Comparison of ENCODE assay signal across 24 mouse cellular contexts in genomic region chr7:35771106-35771505, GRCm38 (mm10). TPM values are rescaled to one million over a fixed set of nuclear protein-coding genes. Genes with fewer than 3 reads are reported as not detected.
DNase-seq lines count a peak whose midpoint lies in the region; ATAC-seq and TF ChIP-seq lines count a peak whose summit lies in the region.
"Had no signal": no experiment of that assay in that cellular context is flagged by ENCODE, and none has a peak within 500 bp of the region (broad histone marks: within the 10 kb centered on the region; RNA-seq: fewer than 3 reads in every experiment).

No protein-coding gene starts in this region.

- TF ChIP-seq CTCF in liver, postnatal 0 days (IDR thresholded peaks at IDR 0.05; ENCODE audit: low read depth), result no peak
- TF ChIP-seq CTCF in G1E (IDR thresholded peaks at IDR 0.05; ENCODE audit: low read depth, low read length), result no peak

- H3K36me3 ChIP-seq in liver, embryonic 11.5 days (ENCODE audit: control insufficient read depth, insufficient read depth, low read length), result peaks cover 29% of the 10 kb centered on the region
- H3K36me3 ChIP-seq in liver, postnatal 0 days (replicated peaks; ENCODE audit: insufficient read depth, low read length), result peaks cover 28% of the 10 kb centered on the region
- H3K36me3 ChIP-seq in G1E (replicated peaks), result peaks cover 59% of the 10 kb centered on the region
- H3K36me3 ChIP-seq in liver, embryonic 13.5 days, result peaks cover 37% of the 10 kb centered on the region
- peaks cover 43% of the 10 kb centered on the region for H3K36me3 ChIP-seq in heart, embryonic 10.5 days
- peaks cover 46% of the 10 kb centered on the region for H3K36me3 ChIP-seq in hindbrain, embryonic 10.5 days

- no peak overlapping the region for H3K27ac ChIP-seq in liver, embryonic 11.5 days (ENCODE audit: low read depth, low read length)
- no peak overlapping the region for H3K27ac ChIP-seq in liver, postnatal 0 days (ENCODE audit: low read depth)
- no peak overlapping the region for H3K27ac ChIP-seq in liver, embryonic 13.5 days
- no peak overlapping the region for H3K27ac ChIP-seq in heart, embryonic 10.5 days
- H3K27ac ChIP-seq in hindbrain, embryonic 10.5 days, result no peak overlapping the region
- H3K27ac ChIP-seq: embryonic facial prominence, embryonic 10.5 days; embryonic facial prominence, embryonic 12.5 days; forebrain, embryonic 13.5 days; forebrain, embryonic 15.5 days had no signal

- H3K4me2 ChIP-seq in liver, embryonic 11.5 days, result no peak overlapping the region
- no peak overlapping the region for H3K4me2 ChIP-seq in liver, postnatal 0 days (ENCODE audit: low read depth, low read length)
- H3K4me2 ChIP-seq in liver, embryonic 13.5 days, result no peak overlapping the region
- H3K4me2 ChIP-seq: embryonic facial prominence, embryonic 12.5 days; forebrain, embryonic 13.5 days; forebrain, embryonic 15.5 days had no signal

- no peaks in the 10 kb centered on the region for H3K9me3 ChIP-seq in liver, embryonic 11.5 days (ENCODE audit: control insufficient read depth, low read length)
- no peaks in the 10 kb centered on the region for H3K9me3 ChIP-seq in liver, postnatal 0 days (ENCODE audit: low read length)
- H3K9me3 ChIP-seq in G1E (replicated peaks), result no peaks in the 10 kb centered on the region
- no peaks in the 10 kb centered on the region for H3K9me3 ChIP-seq in liver, embryonic 13.5 days (replicated peaks)
- H3K9me3 ChIP-seq in heart, embryonic 10.5 days, result no peaks in the 10 kb centered on the region
- H3K9me3 ChIP-seq in hindbrain, embryonic 10.5 days, result no peaks in the 10 kb centered on the region
- H3K9me3 ChIP-seq: embryonic facial prominence, embryonic 10.5 days; embryonic facial prominence, embryonic 12.5 days; forebrain, embryonic 13.5 days; forebrain, embryonic 15.5 days had no signal

- ATAC-seq in liver, embryonic 11.5 days (replicated peaks; ENCODE audit: low FRiP score), result peak; percentile 62
- no peak for ATAC-seq in liver, postnatal 0 days
- ATAC-seq in G1E (ENCODE audit: extremely low read depth, insufficient number of reproducible peaks, low FRiP score, poor library complexity, severe bottlenecking), result peak; percentile 15; the same call in 1 of the 2 replicates
- peak; percentile 63 for ATAC-seq in liver, embryonic 13.5 days (ENCODE audit: low read depth)
- ATAC-seq: activated CD4-positive, CD25-positive, alpha-beta regulatory T cell, adult 4 months; CD4-positive, CD25-positive, alpha-beta regulatory T cell, adult 4 months; forebrain, embryonic 13.5 days; forebrain, embryonic 15.5 days; forebrain, postnatal 0 days; Patski had no signal

- no peaks in the 10 kb centered on the region for H3K27me3 ChIP-seq in liver, embryonic 11.5 days (replicated peaks; ENCODE audit: control insufficient read depth, insufficient read depth, low read length)
- H3K27me3 ChIP-seq in liver, postnatal 0 days (ENCODE audit: insufficient read depth, low read length), result no peaks in the 10 kb centered on the region
- H3K27me3 ChIP-seq in G1E (ENCODE audit: insufficient read depth, low read length), result no peaks in the 10 kb centered on the region
- H3K27me3 ChIP-seq in liver, embryonic 13.5 days, result no peaks in the 10 kb centered on the region
- H3K27me3 ChIP-seq in heart, embryonic 10.5 days (ENCODE audit: insufficient read depth, poor library complexity, severe bottlenecking), result no peaks in the 10 kb centered on the region
- no peaks in the 10 kb centered on the region for H3K27me3 ChIP-seq in hindbrain, embryonic 10.5 days (ENCODE audit: insufficient read depth, poor library complexity, severe bottlenecking)
- H3K27me3 ChIP-seq: CH12.LX; embryonic facial prominence, embryonic 12.5 days; forebrain, embryonic 13.5 days; forebrain, embryonic 15.5 days; Patski had no signal

- peaks cover 6% of the 10 kb centered on the region; the same call in 1 of the 2 replicates for H3K4me1 ChIP-seq in liver, embryonic 11.5 days (replicated peaks; ENCODE audit: control insufficient read depth, insufficient read depth, low read length)
- H3K4me1 ChIP-seq in liver, postnatal 0 days (ENCODE audit: insufficient read depth), result no peaks in the 10 kb centered on the region
- H3K4me1 ChIP-seq in G1E (ENCODE audit: insufficient read depth, low read depth, low read length), result no peaks in the 10 kb centered on the region
- peaks cover 21% of the 10 kb centered on the region for H3K4me1 ChIP-seq in liver, embryonic 13.5 days (replicated peaks)
- peaks cover 5% of the 10 kb centered on the region; the same call in 1 of the 2 replicates for H3K4me1 ChIP-seq in heart, embryonic 10.5 days
- H3K4me1 ChIP-seq in hindbrain, embryonic 10.5 days (replicated peaks), result no peaks in the 10 kb centered on the region
- H3K4me1 ChIP-seq: embryonic facial prominence, embryonic 10.5 days; embryonic facial prominence, embryonic 12.5 days; forebrain, embryonic 13.5 days; forebrain, embryonic 15.5 days had no signal

- H3K9ac ChIP-seq in liver, embryonic 11.5 days (ENCODE audit: low read depth, low read length), result no peak overlapping the region
- no peak overlapping the region for H3K9ac ChIP-seq in liver, postnatal 0 days (replicated peaks)
- H3K9ac ChIP-seq in liver, embryonic 13.5 days, result no peak overlapping the region
- H3K9ac ChIP-seq: embryonic facial prominence, embryonic 12.5 days; forebrain, embryonic 13.5 days; forebrain, embryonic 15.5 days; forebrain, postnatal 0 days had no signal

- TF ChIP-seq EP300 in liver, postnatal 0 days (IDR thresholded peaks at IDR 0.05; ENCODE audit: low read depth), result no peak

- DNase-seq in liver, embryonic 11.5 days (ENCODE audit: low spot score), result peak; percentile 27
- no peak for DNase-seq in liver, postnatal 0 days
- DNase-seq in G1E (ENCODE audit: low spot score), result no peak
- no peak for DNase-seq in liver, embryonic 13.5 days
- DNase-seq in heart, embryonic 10.5 days (ENCODE audit: low spot score), result no peak
- no peak for DNase-seq in hindbrain, embryonic 10.5 days (ENCODE audit: low spot score)
- DNase-seq: adrenal gland, adult 8-10 months; adrenal gland, postnatal 14 days; adrenal gland, postnatal 36 days; B cell, adult 2 months; cerebellum, adult 11-12 months; cerebellum, adult 2 months; cerebellum, adult 9-10 months; cerebellum, postnatal 10 days; cerebellum, postnatal 25 days; forebrain, postnatal 0 days had no signal

- no peak overlapping the region for H3K4me3 ChIP-seq in liver, embryonic 11.5 days (ENCODE audit: low read depth, low read length)
- no peak overlapping the region for H3K4me3 ChIP-seq in liver, postnatal 0 days (ENCODE audit: low read depth, low read length)
- no peak overlapping the region for H3K4me3 ChIP-seq in G1E (ENCODE audit: low read depth, low read length)
- H3K4me3 ChIP-seq in liver, embryonic 13.5 days (replicated peaks), result no peak overlapping the region
- no peak overlapping the region for H3K4me3 ChIP-seq in heart, embryonic 10.5 days
- H3K4me3 ChIP-seq in hindbrain, embryonic 10.5 days, result no peak overlapping the region
- H3K4me3 ChIP-seq: embryonic facial prominence, embryonic 10.5 days; embryonic facial prominence, embryonic 12.5 days; forebrain, embryonic 13.5 days; forebrain, embryonic 15.5 days had no signal

RNA-seq across cellular contexts. Expression of gene Dpy19l3, which starts 16.9 kb away (rescaled TPM):
- 17.1 and 22.9 TPM in 2 replicates for polyA plus RNA-seq in liver, embryonic 11.5 days (2014; fragmentation: Nextera tagmentation; extraction: Ambion mirVana)
- 6.0 and 8.1 TPM in 2 replicates for polyA plus RNA-seq in liver, postnatal 0 days (2015; fragmentation: Nextera tagmentation; extraction: Ambion mirVana)
- total RNA-seq in G1E (2014; fragmentation: Nextera tagmentation) (12.6 and 21.2 TPM in 2 replicates), G1E (2017) (10.9 and 25.1 TPM in 2 replicates)
- 8.7 and 9.8 TPM in 2 replicates for polyA plus RNA-seq in G1E (2012)
- 6.6 and 10.2 TPM in 2 replicates for polyA plus RNA-seq in liver, embryonic 13.5 days (2015; fragmentation: Nextera tagmentation; extraction: Ambion mirVana)
- 14.3 and 23.8 TPM in 2 replicates for polyA plus RNA-seq in heart, embryonic 10.5 days (2016; fragmentation: Nextera tagmentation; extraction: Ambion mirVana)
- 25.9 and 27.9 TPM in 2 replicates for polyA plus RNA-seq in hindbrain, embryonic 10.5 days (2016; fragmentation: Nextera tagmentation; extraction: Ambion mirVana)

RNA-seq across cellular contexts. Expression of gene Zfp507, which starts 31.7 kb away (rescaled TPM):
- 11.5 and 14.4 TPM in 2 replicates for polyA plus RNA-seq in liver, embryonic 11.5 days (2014; fragmentation: Nextera tagmentation; extraction: Ambion mirVana)
- 3.2 and 3.8 TPM in 2 replicates for polyA plus RNA-seq in liver, postnatal 0 days (2015; fragmentation: Nextera tagmentation; extraction: Ambion mirVana)
- total RNA-seq in G1E (2014; fragmentation: Nextera tagmentation) (48.1 and 56.0 TPM in 2 replicates), G1E (2017) (34.6 and 38.4 TPM in 2 replicates)
- 8.3 and 8.9 TPM in 2 replicates for polyA plus RNA-seq in G1E (2012)
- 4.6 and 6.3 TPM in 2 replicates for polyA plus RNA-seq in liver, embryonic 13.5 days (2015; fragmentation: Nextera tagmentation; extraction: Ambion mirVana)
- 13.0 and 15.9 TPM in 2 replicates for polyA plus RNA-seq in heart, embryonic 10.5 days (2016; fragmentation: Nextera tagmentation; extraction: Ambion mirVana)
- polyA plus RNA-seq in hindbrain, embryonic 10.5 days (2016; fragmentation: Nextera tagmentation; extraction: Ambion mirVana), result 15.4 and 19.9 TPM in 2 replicates
